Mouse (Mus musculus): Measurements from ENCODE around the gene Atg101. TPM values are rescaled to one million over a fixed set of nuclear protein-coding genes. Genes with fewer than 3 reads are reported as not detected.

The Atg101 gene
- polyA plus RNA-seq, 1 experiment from 2014 or later: 79.8 TPM

DNA sequence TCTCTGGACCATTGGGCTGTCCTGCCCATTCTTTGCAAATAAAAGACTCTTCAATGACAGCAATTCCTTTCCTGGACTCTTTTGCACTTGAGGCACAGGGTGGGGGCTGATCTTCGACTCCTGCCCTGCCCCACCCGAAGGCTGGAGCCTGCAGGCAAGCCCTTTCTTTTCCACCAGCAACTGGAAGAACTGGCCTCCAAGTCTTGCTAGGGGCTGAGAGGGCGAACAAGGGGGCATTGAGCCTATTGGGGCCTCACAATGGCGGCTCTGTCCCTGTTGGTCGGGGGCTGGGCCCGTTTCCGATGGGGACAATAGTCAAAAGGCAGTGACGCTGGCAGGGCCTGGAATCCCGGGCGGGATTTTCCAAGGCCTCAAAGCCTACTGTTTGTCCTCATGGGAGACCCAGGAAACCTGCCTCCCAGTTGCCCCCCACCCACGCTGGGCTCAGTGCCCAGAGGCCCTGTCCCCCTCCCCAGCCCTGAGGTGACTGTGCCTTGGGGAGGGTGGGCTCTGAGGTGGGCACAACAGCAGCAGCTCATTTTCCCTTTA, 6.6 kb upstream of the Atg101 start:
- Histone ChIP-seq H3K27me3 (ENCODE audit: control insufficient read depth, insufficient read depth, low read depth, low read length) (no peaks in the 10 kb centered on the region), H3K9ac (ENCODE audit: low read depth, low read length) (no peak overlapping the region), H3K4me1 (ENCODE audit: control insufficient read depth, insufficient read depth, low read length) (no peaks in the 10 kb centered on the region), H3K4me3 (ENCODE audit: low read depth, low read length) (no peak overlapping the region), H3K9me3 (replicated peaks; ENCODE audit: control insufficient read depth, low read length, poor library complexity, severe bottlenecking) (no peaks in the 10 kb centered on the region), H3K36me3 (ENCODE audit: control insufficient read depth, insufficient read depth, low read length) (no peaks in the 10 kb centered on the region; the same call in 1 of the 2 replicates), H3K27ac (ENCODE audit: low read length) (peak overlapping the region; percentile 42), H3K4me2 (ENCODE audit: low read length) (no peak overlapping the region)
- WGBS: 16% methylated on average over 11 of the region's 11 CpGs
- ATAC-seq: peak; percentile 41

DNA sequence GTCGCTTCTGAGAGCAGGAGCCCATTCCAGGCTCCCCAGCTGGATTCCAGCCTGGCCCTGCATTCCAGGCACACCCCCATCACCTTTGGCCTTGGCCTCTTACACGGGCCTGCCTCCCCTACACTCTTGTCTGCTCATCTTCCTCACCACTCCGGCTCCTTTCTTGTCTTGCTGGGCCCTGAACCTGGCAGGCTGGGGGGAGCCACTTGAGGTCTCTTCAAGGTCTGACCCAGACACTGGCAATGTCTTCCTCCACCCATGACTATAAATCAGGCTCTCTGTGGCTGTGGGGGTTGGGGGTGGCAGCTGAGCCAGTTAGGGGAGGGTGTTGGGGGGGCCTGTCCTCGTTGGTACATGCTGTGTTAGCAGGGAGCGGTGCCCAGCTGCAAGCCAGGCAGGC, 5.5 kb upstream of the Atg101 start:
- H3K9ac ChIP-seq (ENCODE audit: low read depth, low read length): no peak overlapping the region
- H3K9me3 ChIP-seq (replicated peaks; ENCODE audit: control insufficient read depth, low read length, poor library complexity, severe bottlenecking): no peaks in the 10 kb centered on the region
- ATAC-seq: no peak
- no peak overlapping the region for H3K4me3 ChIP-seq (ENCODE audit: low read depth, low read length)
- no peak overlapping the region for H3K4me2 ChIP-seq (ENCODE audit: low read length)
- 64% methylated on average over 5 of the region's 5 CpGs for WGBS
- no peaks in the 10 kb centered on the region for H3K36me3 ChIP-seq (ENCODE audit: control insufficient read depth, insufficient read depth, low read length)
- no peak overlapping the region for H3K27ac ChIP-seq (ENCODE audit: low read length)
- no peaks in the 10 kb centered on the region for H3K4me1 ChIP-seq (ENCODE audit: control insufficient read depth, insufficient read depth, low read length)
- no peaks in the 10 kb centered on the region for H3K27me3 ChIP-seq (ENCODE audit: control insufficient read depth, insufficient read depth, low read depth, low read length)

DNA sequence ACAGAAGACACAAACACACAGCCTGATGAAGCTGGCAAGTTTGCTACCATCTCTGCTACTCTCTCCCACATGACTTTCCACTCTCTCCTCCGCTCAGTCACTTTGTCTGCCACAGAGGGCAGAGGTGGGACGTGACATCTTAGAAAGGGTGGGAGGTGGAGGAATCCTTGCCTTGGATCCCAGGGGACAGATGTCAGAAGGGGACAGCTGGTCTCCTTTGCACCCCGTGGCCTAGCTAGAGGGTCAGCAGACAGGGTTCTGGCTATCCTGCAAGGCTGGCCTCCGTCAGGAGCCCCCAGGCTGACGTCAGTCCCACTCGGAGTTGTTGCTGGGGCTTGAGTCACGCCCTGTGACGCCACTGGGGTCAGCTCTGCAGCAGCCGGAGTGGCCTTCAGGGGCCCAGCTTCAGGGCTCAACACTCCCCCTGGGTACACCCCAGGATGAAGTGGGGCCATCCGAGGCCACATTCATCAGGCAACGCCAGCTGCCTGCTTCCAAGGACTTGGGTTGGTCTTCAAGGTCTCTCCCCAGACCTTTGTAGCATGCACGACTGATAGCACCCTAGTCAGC, 4.6 kb upstream of the Atg101 start:
- no peaks in the 10 kb centered on the region for H3K27me3 ChIP-seq (ENCODE audit: control insufficient read depth, insufficient read depth, low read depth, low read length)
- H3K9ac ChIP-seq (ENCODE audit: low read depth, low read length): no peak overlapping the region
- no peak overlapping the region for H3K4me2 ChIP-seq (ENCODE audit: low read length)
- H3K27ac ChIP-seq (ENCODE audit: low read length): no peak overlapping the region
- H3K4me3 ChIP-seq (ENCODE audit: low read depth, low read length): no peak overlapping the region
- ATAC-seq: no peak
- no peaks in the 10 kb centered on the region for H3K9me3 ChIP-seq (replicated peaks; ENCODE audit: control insufficient read depth, low read length, poor library complexity, severe bottlenecking)
- H3K36me3 ChIP-seq (ENCODE audit: control insufficient read depth, insufficient read depth, low read length): no peaks in the 10 kb centered on the region
- peaks cover under 1% of the 10 kb centered on the region; the same call in 1 of the 2 replicates for H3K4me1 ChIP-seq (ENCODE audit: control insufficient read depth, insufficient read depth, low read length)
- 66% methylated on average over 12 of the region's 12 CpGs for WGBS

DNA sequence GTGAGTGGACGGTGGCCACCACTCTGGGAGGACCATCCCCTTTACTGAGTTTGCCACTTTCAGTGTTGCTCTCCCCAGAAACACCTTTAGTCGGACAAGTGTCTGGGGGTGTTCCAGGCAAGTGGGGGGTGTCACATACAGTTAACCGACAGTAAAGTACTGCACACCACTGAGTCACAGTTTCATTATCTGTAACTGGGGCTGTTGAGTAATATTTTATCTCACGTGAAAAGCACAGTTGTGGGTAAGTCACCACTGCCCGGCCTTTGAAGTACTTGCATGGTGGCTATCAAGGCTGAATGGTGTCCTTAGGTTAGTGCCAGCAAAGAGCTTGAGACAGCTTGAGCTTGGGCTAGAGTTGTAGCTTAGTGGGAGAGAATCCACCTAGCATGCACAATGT, 1.6 kb upstream of the Atg101 start:
- no peak overlapping the region for H3K4me3 ChIP-seq (ENCODE audit: low read depth, low read length)
- H3K4me2 ChIP-seq (ENCODE audit: low read length): no peak overlapping the region
- ATAC-seq: no peak
- H3K36me3 ChIP-seq (ENCODE audit: control insufficient read depth, insufficient read depth, low read length): no peaks in the 10 kb centered on the region; the same call in 1 of the 2 replicates
- H3K4me1 ChIP-seq (ENCODE audit: control insufficient read depth, insufficient read depth, low read length): peaks cover 13% of the 10 kb centered on the region
- H3K9ac ChIP-seq (ENCODE audit: low read depth, low read length): no peak overlapping the region
- WGBS: 76% methylated on average over 5 of the region's 5 CpGs
- no peak overlapping the region for H3K27ac ChIP-seq (ENCODE audit: low read length)
- no peaks in the 10 kb centered on the region for H3K27me3 ChIP-seq (ENCODE audit: control insufficient read depth, insufficient read depth, low read depth, low read length)
- H3K9me3 ChIP-seq (replicated peaks; ENCODE audit: control insufficient read depth, low read length, poor library complexity, severe bottlenecking): no peaks in the 10 kb centered on the region

DNA sequence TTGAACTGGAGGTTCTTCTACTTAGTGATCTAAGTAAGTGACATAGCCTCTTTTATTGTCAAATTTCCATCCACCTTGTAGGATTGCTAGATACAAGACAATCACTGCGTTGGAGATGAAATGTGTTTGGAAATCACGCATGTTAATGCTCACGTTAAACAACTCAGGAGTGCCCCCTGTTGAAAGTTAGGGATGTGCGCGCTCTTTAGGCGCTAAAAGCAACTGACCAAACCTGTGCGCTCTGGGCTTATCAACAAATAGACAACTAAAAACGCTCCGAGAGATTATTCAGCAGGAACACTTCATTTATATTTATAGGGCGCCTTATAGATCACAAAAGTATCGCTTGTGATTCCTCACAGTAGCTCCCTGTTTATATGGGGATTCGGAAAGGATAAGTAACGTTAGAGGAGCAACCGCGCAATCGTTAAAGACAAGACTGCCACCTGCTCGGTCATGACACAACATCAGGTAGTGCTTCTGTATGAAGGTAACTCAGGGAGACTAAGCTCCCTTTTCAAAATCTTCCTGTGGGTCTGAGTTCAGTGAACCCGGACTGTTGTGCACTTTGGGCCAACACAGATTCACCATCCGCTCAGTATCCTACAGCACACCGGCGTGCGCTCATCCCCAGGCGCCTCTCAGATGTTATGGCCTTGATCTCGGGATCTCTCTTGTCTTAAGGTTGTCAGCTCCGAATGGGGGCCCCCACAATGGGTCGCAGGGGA, 725 bp upstream of the Atg101 start:
- no peaks in the 10 kb centered on the region for H3K9me3 ChIP-seq (replicated peaks; ENCODE audit: control insufficient read depth, low read length, poor library complexity, severe bottlenecking)
- no peaks in the 10 kb centered on the region; the same call in none of the 2 replicates for H3K36me3 ChIP-seq (ENCODE audit: control insufficient read depth, insufficient read depth, low read length)
- peak overlapping the region; percentile 80 for H3K4me3 ChIP-seq (ENCODE audit: low read depth, low read length)
- H3K27ac ChIP-seq (ENCODE audit: low read length): peak overlapping the region; percentile 62
- H3K4me2 ChIP-seq (ENCODE audit: low read length): peak overlapping the region; percentile 91
- 1% methylated on average over 26 of the region's 26 CpGs for WGBS
- peaks cover 13% of the 10 kb centered on the region for H3K4me1 ChIP-seq (ENCODE audit: control insufficient read depth, insufficient read depth, low read length)
- no peaks in the 10 kb centered on the region for H3K27me3 ChIP-seq (ENCODE audit: control insufficient read depth, insufficient read depth, low read depth, low read length)
- H3K9ac ChIP-seq (ENCODE audit: low read depth, low read length): peak overlapping the region; percentile 88
- peak; percentile 62 for ATAC-seq

DNA sequence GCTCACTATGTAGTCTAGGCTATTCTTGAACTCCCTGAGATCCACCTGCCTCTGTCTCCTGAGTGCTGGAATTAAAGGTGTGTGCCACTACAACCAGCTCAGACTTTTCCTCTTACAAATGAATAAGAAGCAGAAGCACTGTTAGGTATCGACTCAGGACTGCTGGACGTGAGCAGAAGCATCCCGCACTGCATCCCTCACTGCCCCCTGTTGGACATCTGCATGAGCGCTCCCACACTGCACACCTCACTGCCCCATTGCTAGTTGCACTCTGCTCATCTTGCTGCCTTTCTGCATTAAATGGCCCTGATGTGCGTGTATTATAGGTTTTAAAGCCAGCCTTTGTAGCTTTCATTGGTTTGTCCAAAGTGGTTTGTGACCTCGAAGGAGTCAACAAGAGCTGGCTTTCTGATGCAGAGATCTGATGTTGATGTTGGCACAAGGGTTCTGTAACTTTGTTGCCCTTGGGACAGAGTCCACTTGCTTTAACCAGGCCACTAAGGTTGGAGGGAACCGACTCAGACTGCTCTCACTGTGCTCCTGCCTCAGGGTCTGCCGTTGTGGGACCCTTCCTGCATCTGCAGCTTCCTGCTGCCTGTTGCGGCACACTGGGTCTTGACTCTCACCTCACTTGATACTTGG, 2.2 kb downstream of the Atg101 start:
- no peaks in the 10 kb centered on the region for H3K9me3 ChIP-seq (replicated peaks; ENCODE audit: control insufficient read depth, low read length, poor library complexity, severe bottlenecking)
- ATAC-seq: no peak
- H3K27ac ChIP-seq (ENCODE audit: low read length): no peak overlapping the region
- peaks cover 13% of the 10 kb centered on the region for H3K4me1 ChIP-seq (ENCODE audit: control insufficient read depth, insufficient read depth, low read length)
- no peak overlapping the region for H3K4me3 ChIP-seq (ENCODE audit: low read depth, low read length)
- 62% methylated on average over 9 of the region's 9 CpGs for WGBS
- peaks cover 9% of the 10 kb centered on the region for H3K36me3 ChIP-seq (ENCODE audit: control insufficient read depth, insufficient read depth, low read length)
- H3K9ac ChIP-seq (ENCODE audit: low read depth, low read length): no peak overlapping the region
- H3K27me3 ChIP-seq (ENCODE audit: control insufficient read depth, insufficient read depth, low read depth, low read length): no peaks in the 10 kb centered on the region
- H3K4me2 ChIP-seq (ENCODE audit: low read length): no peak overlapping the region

DNA sequence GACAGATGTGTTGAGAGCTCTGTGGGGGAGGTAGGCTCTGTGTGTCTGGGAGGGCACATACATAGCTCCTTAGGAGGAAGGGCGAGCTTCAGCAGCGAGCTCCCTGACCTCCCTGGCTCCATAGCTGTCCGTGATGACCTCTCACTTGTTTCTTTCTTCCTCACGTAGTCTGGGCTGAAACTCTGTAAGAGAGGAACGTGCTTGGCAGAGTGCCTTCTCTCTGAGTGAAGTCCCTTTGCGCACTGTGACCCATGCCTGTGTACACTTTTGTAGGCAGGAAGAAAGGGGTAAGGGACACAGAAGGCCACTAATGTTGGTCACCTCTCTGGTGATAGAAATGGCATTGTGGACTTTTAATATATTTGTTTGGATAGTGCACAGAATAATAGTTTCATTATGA, 3.3 kb downstream of the Atg101 start:
- Histone ChIP-seq H3K27ac (ENCODE audit: low read length) (no peak overlapping the region), H3K4me3 (ENCODE audit: low read depth, low read length) (no peak overlapping the region), H3K4me2 (ENCODE audit: low read length) (no peak overlapping the region), H3K4me1 (ENCODE audit: control insufficient read depth, insufficient read depth, low read length) (peaks cover 13% of the 10 kb centered on the region), H3K9me3 (replicated peaks; ENCODE audit: control insufficient read depth, low read length, poor library complexity, severe bottlenecking) (no peaks in the 10 kb centered on the region), H3K36me3 (ENCODE audit: control insufficient read depth, insufficient read depth, low read length) (peaks cover 20% of the 10 kb centered on the region), H3K27me3 (ENCODE audit: control insufficient read depth, insufficient read depth, low read depth, low read length) (no peaks in the 10 kb centered on the region), H3K9ac (ENCODE audit: low read depth, low read length) (no peak overlapping the region)
- no peak for ATAC-seq
- WGBS: 84% methylated on average over 6 of the region's 6 CpGs

DNA sequence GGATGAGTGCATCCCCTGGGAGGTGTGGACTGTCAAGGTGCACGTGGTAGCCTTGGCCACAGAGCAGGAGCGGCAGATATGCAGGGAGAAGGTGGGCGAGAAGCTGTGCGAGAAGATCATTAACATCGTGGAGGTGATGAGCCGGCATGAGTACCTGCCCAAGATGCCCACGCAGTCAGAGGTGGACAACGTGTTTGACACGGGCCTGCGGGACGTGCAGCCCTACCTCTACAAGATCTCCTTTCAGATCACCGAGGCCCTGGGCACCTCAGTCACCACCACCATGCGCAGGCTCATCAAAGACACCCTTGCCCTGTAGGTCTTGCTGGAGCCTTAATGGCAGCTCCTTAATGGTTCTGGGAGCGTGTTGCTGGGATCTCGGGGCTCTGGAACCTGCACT, 6.3 kb downstream of the Atg101 start:
- Histone ChIP-seq H3K27ac (ENCODE audit: low read length) (no peak overlapping the region), H3K36me3 (ENCODE audit: control insufficient read depth, insufficient read depth, low read length) (peaks cover 24% of the 10 kb centered on the region), H3K9ac (ENCODE audit: low read depth, low read length) (no peak overlapping the region), H3K9me3 (replicated peaks; ENCODE audit: control insufficient read depth, low read length, poor library complexity, severe bottlenecking) (no peaks in the 10 kb centered on the region), H3K4me1 (ENCODE audit: control insufficient read depth, insufficient read depth, low read length) (peaks cover 4% of the 10 kb centered on the region), H3K27me3 (ENCODE audit: control insufficient read depth, insufficient read depth, low read depth, low read length) (no peaks in the 10 kb centered on the region), H3K4me2 (ENCODE audit: low read length) (no peak overlapping the region), H3K4me3 (ENCODE audit: low read depth, low read length) (no peak overlapping the region)
- no peak for ATAC-seq
- WGBS: 95% methylated on average over 15 of the region's 15 CpGs

DNA sequence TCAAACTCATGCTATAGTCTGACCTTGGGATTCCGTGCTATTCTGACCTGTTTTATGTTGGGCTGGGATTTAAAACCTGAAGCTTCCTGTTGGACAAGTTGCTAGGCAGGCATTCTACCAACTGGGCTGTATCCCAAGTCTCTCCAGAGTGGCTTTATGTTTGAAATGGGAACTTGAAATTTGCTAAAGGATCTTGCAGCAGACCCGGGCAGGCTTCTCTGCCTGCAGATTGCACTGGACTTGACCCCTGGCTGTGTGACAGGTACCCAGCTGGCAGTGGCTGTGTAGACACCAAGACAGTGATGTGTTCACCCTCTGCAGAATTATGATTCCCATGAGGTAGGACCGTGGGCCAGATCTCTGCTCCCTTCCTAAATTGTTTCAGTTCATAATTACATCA, 7.9 kb downstream of the Atg101 start:
- Histone ChIP-seq H3K36me3 (ENCODE audit: control insufficient read depth, insufficient read depth, low read length) (peaks cover 24% of the 10 kb centered on the region), H3K27ac (ENCODE audit: low read length) (no peak overlapping the region), H3K9me3 (replicated peaks; ENCODE audit: control insufficient read depth, low read length, poor library complexity, severe bottlenecking) (no peaks in the 10 kb centered on the region), H3K27me3 (ENCODE audit: control insufficient read depth, insufficient read depth, low read depth, low read length) (no peaks in the 10 kb centered on the region), H3K4me2 (ENCODE audit: low read length) (no peak overlapping the region), H3K9ac (ENCODE audit: low read depth, low read length) (no peak overlapping the region), H3K4me1 (ENCODE audit: control insufficient read depth, insufficient read depth, low read length) (no peaks in the 10 kb centered on the region), H3K4me3 (ENCODE audit: low read depth, low read length) (no peak overlapping the region)
- ATAC-seq: no peak
- WGBS: 84% methylated on average over 3 of the region's 3 CpGs

Data from midbrain, embryonic 16.5 days (tissue).